Mouse (Mus musculus) induced T-regulatory cell, adult 2 months (primary cell): Measurements from ENCODE around the gene Rab14.
A peak's percentile ranks its signal among the peaks of the same experiment; 100 is the strongest.

Experiments used
- DNase-seq: peaks from one replicate; pipeline ENCODE4 v3.0.0-alpha.2; 2012; ENCODE audit warnings: low read depth

Gene Rab14

GRCm38 (mm10) chr2:35200898-35201668 is at the start of gene Rab14:
Gene Rab14 (minus strand): TSS chr2:35201120.
- peak; percentile 100 for DNase-seq

- no peak for DNase-seq
These were observed 46.8 kb upstream of the Rab14 start for GRCm38 (mm10) chr2:35247763-35248162.

GRCm38 (mm10) chr2:35244241-35244640 is 43.3 kb upstream of the Rab14 start:
- no peak for DNase-seq

- DNase-seq: no peak
These were observed 34.1 kb upstream of the Rab14 start for GRCm38 (mm10) chr2:35235021-35235420.

- DNase-seq: no peak
These were observed 33.0 kb upstream of the Rab14 start for GRCm38 (mm10) chr2:35233898-35234297.

- DNase-seq: peak; percentile 67
These were observed 31.9 kb upstream of the Rab14 start for GRCm38 (mm10) chr2:35232595-35233445.

- peak; percentile 19 for DNase-seq
These were observed 31.0 kb upstream of the Rab14 start for GRCm38 (mm10) chr2:35231871-35232270.

- DNase-seq: no peak
These were observed 29.3 kb upstream of the Rab14 start for GRCm38 (mm10) chr2:35230215-35230614.

GRCm38 (mm10) chr2:35228145-35228544 is 27.2 kb upstream of the Rab14 start:
- DNase-seq: no peak

GRCm38 (mm10) chr2:35224285-35224684 is 23.4 kb upstream of the Rab14 start:
- DNase-seq: no peak

GRCm38 (mm10) chr2:35222822-35223391 is 22.0 kb upstream of the Rab14 start:
- no peak for DNase-seq

- DNase-seq: no peak
These were observed 17.8 kb upstream of the Rab14 start for GRCm38 (mm10) chr2:35218736-35219135.

- DNase-seq: no peak
These were observed 15.8 kb upstream of the Rab14 start for GRCm38 (mm10) chr2:35216701-35217100.

GRCm38 (mm10) chr2:35215363-35215762 is 14.4 kb upstream of the Rab14 start:
- no peak for DNase-seq

GRCm38 (mm10) chr2:35214881-35215358 is 14.0 kb upstream of the Rab14 start:
- DNase-seq: peak; percentile 80

- no peak for DNase-seq
These were observed 12.5 kb upstream of the Rab14 start for GRCm38 (mm10) chr2:35213345-35213910.

GRCm38 (mm10) chr2:35211681-35212080 is 10.8 kb upstream of the Rab14 start:
- no peak for DNase-seq

GRCm38 (mm10) chr2:35208931-35209665 is 8.2 kb upstream of the Rab14 start:
- peak; percentile 46 for DNase-seq

- no peak for DNase-seq
These were observed 7.1 kb upstream of the Rab14 start for GRCm38 (mm10) chr2:35208054-35208453.

- DNase-seq: no peak
These were observed 5.8 kb upstream of the Rab14 start for GRCm38 (mm10) chr2:35206761-35207160.

- no peak for DNase-seq
These were observed 2.8 kb upstream of the Rab14 start for GRCm38 (mm10) chr2:35203729-35204128.
